Mouse (Mus musculus): Measurements from ENCODE around the gene Myo15b. TPM values are rescaled to one million over a fixed set of nuclear protein-coding genes. Genes with fewer than 3 reads are reported as not detected.
"Not testable (repeated sequence)": the region's sequence is repeated elsewhere in the genome, so short reads cannot be mapped to it uniquely, and the experiment has no call there.

The Myo15b gene
- total and polyA plus RNA-seq, 3 experiments = 0.05 to 0.29 TPM; not detected in 1

DNA sequence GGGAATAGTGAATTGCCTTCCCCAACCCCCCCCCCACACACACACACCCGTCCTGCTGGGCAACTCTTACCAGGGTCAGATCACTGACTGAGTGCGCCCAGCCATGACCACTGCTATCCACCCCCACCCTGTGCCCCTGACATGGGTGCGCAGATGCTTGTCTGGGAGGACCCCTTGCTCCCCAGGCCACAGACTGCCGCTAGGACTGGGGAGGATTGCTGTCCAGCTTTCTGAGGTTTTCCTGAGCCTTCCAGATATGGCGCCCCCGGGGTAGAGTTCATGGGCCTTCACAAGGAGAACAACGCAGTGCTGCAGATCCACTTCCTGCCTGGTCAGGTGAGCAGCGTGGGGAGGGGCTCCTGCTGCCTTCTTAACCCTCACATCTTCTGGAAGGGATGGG is 14.0 kb upstream of the Myo15b start:
- TF ChIP-seq CTCF (IDR thresholded peaks at IDR 0.05) (no peak), POLR2A (IDR thresholded peaks at IDR 0.05; ENCODE audit: insufficient read depth, low read depth, low read length) (no peak), EP300 (IDR thresholded peaks at IDR 0.05; ENCODE audit: insufficient read depth, low read depth, low read length) (no peak)
- DNase-seq = no peak
- peaks cover 10% of the 10 kb centered on the region for H3K4me1 ChIP-seq (ENCODE audit: control insufficient read depth, insufficient read depth, low read length)
- intact Hi-C loops (cut with DNase I) = no loop called here
- no peaks in the 10 kb centered on the region for H3K79me2 ChIP-seq (replicated peaks; ENCODE audit: control insufficient read depth, insufficient read depth, low read length)
- H3K27me3 ChIP-seq (ENCODE audit: control insufficient read depth, insufficient read depth, low read length) = no peaks in the 10 kb centered on the region
- no peak overlapping the region for H3K9ac ChIP-seq (ENCODE audit: low read depth, low read length)
- no peak overlapping the region for H3K27ac ChIP-seq
- no peak overlapping the region for H3K4me3 ChIP-seq
- H3K36me3 ChIP-seq (ENCODE audit: control insufficient read depth, insufficient read depth, low read length) = no peaks in the 10 kb centered on the region
- 81% methylated on average over 8 of the region's 8 CpGs for whole genome bisulfite sequencing

DNA sequence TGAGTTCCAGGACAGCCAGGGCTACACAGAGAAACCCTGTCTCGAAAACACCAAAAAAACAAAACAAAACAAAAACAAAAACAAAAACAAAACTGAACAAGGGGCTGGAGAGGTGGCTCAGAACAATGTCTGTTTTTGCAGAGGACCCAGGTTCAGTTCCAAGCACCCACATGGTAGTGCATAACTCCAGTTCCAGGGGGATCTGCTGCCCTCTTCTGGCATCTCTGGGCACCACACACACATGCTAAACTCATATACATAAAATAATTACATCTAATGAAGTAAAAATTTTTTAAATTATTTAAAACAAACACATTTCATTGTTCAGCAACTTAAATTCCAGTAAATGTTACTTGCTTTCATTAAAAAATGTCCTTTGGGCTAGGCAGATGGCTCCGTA is 12.4 kb upstream of the Myo15b start:
- Histone ChIP-seq H3K4me3 (no peak overlapping the region), H3K27me3 (ENCODE audit: control insufficient read depth, insufficient read depth, low read length) (no peaks in the 10 kb centered on the region), H3K9ac (ENCODE audit: low read depth, low read length) (no peak overlapping the region), H3K36me3 (ENCODE audit: control insufficient read depth, insufficient read depth, low read length) (no peaks in the 10 kb centered on the region), H3K27ac (no peak overlapping the region), H3K79me2 (replicated peaks; ENCODE audit: control insufficient read depth, insufficient read depth, low read length) (no peaks in the 10 kb centered on the region), H3K4me1 (ENCODE audit: control insufficient read depth, insufficient read depth, low read length) (peaks cover 7% of the 10 kb centered on the region)
- intact Hi-C loops (cut with DNase I) = no loop called here
- WGBS = 96% methylated on average over 2 of the region's 2 CpGs
- peak; percentile 31 for TF ChIP-seq CTCF (IDR thresholded peaks at IDR 0.05)
- no peak for TF ChIP-seq POLR2A (IDR thresholded peaks at IDR 0.05; ENCODE audit: insufficient read depth, low read depth, low read length)
- DNase-seq = no peak

DNA sequence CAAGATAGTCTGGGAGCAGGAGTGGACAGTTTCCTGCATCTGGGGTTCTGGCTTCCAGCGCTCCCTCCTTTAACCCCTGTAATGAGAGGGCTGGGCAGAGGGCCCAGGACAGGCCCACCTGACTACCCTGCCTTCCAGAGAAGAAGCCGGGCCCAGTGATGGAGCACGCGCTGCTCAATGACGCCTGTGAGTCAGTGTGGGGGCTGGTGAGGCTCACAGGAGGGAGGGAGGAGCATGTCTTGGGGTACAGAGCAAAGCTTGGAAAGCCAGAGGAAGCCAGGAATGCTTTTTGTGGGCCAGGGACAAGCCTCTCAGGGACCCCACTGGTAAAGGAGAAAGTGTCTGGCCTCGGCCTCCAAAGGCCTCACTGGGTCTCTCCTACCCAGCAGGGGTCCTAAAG is 3.5 kb upstream of the Myo15b start:
- no peak overlapping the region for H3K27ac ChIP-seq
- no peaks in the 10 kb centered on the region for H3K79me2 ChIP-seq (replicated peaks; ENCODE audit: control insufficient read depth, insufficient read depth, low read length)
- no peak overlapping the region for H3K4me3 ChIP-seq
- H3K36me3 ChIP-seq (ENCODE audit: control insufficient read depth, insufficient read depth, low read length) = no peaks in the 10 kb centered on the region
- no peak for DNase-seq
- H3K4me1 ChIP-seq (ENCODE audit: control insufficient read depth, insufficient read depth, low read length) = no peaks in the 10 kb centered on the region
- 84% methylated on average over 6 of the region's 6 CpGs for WGBS
- TF ChIP-seq EP300 (IDR thresholded peaks at IDR 0.05; ENCODE audit: insufficient read depth, low read depth, low read length) = no peak
- TF ChIP-seq CTCF (IDR thresholded peaks at IDR 0.05) = no peak
- no peak for TF ChIP-seq POLR2A (IDR thresholded peaks at IDR 0.05; ENCODE audit: insufficient read depth, low read depth, low read length)
- peaks cover 11% of the 10 kb centered on the region for H3K27me3 ChIP-seq (ENCODE audit: control insufficient read depth, insufficient read depth, low read length)
- intact Hi-C loops (cut with DNase I) = no loop called here
- no peak overlapping the region for H3K9ac ChIP-seq (ENCODE audit: low read depth, low read length)

DNA sequence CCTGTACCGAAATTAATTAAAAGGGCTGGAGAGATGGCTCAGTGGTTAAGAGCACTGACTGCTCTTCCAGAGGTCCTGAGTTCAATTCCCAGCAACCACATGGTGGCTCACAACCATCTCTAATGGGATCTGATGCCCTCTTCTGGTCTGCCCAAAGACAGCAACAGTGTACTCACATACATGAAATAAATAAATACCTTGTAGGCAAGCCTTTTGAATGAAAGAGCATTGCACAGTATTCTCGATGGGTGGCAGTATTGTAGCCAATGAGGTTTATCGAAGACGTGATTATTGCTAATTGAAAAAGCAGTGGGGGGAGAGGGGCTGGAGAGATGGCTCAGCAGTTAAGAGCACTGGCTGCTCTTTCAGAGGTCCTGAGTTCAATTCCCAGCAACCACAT is 1.1 kb upstream of the Myo15b start:
- H3K36me3 ChIP-seq (ENCODE audit: control insufficient read depth, insufficient read depth, low read length); H3K27ac ChIP-seq; DNase-seq; H3K79me2 ChIP-seq (replicated peaks; ENCODE audit: control insufficient read depth, insufficient read depth, low read length); H3K9ac ChIP-seq (ENCODE audit: low read depth, low read length); H3K4me1 ChIP-seq (ENCODE audit: control insufficient read depth, insufficient read depth, low read length); intact Hi-C loops (cut with DNase I); H3K4me3 ChIP-seq: not testable (repeated sequence)
- H3K27me3 ChIP-seq (ENCODE audit: control insufficient read depth, insufficient read depth, low read length) = peaks cover 11% of the 10 kb centered on the region
- 96% methylated on average over 4 of the region's 4 CpGs for WGBS

DNA sequence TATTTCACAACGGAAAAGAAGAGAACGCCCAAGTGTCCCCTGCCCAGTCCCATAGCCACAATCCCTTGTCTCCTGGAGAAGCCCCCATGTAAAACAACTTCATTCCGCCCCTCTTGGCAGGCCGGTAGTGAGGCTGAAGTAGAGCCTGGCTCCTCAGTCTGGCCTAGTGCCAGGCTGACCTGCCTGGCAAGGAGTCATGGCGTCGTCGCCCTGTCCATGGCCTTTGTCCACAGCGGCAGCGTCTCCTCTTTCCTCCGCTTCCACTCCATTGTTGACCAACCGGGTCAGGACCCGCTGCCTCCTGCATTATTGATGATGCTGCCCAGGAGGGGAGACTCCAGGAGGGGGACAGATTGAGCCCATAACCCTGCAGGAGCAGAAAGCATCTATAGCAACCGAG is 270 bp upstream of the Myo15b start:
- Histone ChIP-seq H3K79me2 (replicated peaks; ENCODE audit: control insufficient read depth, insufficient read depth, low read length) (no peaks in the 10 kb centered on the region), H3K9ac (ENCODE audit: low read depth, low read length) (no peak overlapping the region), H3K27ac (no peak overlapping the region), H3K27me3 (ENCODE audit: control insufficient read depth, insufficient read depth, low read length) (peaks cover 11% of the 10 kb centered on the region), H3K36me3 (ENCODE audit: control insufficient read depth, insufficient read depth, low read length) (no peaks in the 10 kb centered on the region), H3K4me1 (ENCODE audit: control insufficient read depth, insufficient read depth, low read length) (no peaks in the 10 kb centered on the region), H3K4me3 (no peak overlapping the region)
- DNase-seq = no peak
- TF ChIP-seq POLR2A (IDR thresholded peaks at IDR 0.05; ENCODE audit: insufficient read depth, low read depth, low read length) (no peak), CTCF (IDR thresholded peaks at IDR 0.05) (no peak), EP300 (IDR thresholded peaks at IDR 0.05; ENCODE audit: insufficient read depth, low read depth, low read length) (no peak)
- intact Hi-C loops (cut with DNase I) = loop anchor here (2.0 kb wide), 1 partner anchor 33 kb away; the partner anchor contains the start of gene Llgl2
- 58% methylated on average over 13 of the region's 13 CpGs for WGBS

DNA sequence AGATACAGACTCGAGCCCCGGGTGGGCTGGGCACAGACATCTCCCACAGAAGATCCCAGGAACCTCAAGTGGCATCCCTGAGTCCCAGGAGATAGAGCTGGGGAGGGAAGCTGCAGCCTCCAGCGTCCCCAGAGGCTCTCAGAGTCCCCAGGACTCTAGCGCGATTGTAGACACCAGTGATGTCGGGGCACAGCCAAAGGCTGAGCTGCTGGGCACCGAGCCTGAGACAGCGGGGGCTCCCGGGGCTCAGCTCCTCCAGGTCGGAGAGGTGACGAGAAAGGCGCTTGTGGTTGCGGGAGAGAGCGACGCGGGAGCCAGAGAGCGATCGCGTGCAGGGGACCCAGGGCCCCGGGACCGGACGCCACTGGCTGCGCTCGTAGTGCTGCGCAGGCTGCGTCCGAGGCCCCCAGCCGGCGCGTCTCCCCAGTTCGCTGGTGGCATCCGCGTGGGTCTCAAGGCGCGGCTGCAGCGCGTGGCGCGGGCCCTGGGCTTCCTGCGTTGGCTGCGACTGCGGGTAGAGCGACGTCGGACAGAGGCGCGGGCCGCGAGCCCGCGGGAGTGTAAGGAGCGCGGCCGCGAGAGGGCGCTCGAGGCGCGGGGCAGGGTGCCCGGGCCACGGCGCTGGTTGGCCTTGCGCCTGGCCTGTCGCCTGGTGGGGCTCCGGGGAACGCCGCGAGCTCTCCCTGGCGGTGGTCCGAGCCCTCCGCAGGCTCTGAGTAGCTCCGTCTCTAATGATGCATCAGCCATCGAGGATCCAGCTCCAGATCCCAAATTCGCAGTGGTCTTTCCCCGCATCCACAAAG is 1.1 kb downstream of the Myo15b start:
- no peaks in the 10 kb centered on the region for H3K79me2 ChIP-seq (replicated peaks; ENCODE audit: control insufficient read depth, insufficient read depth, low read length)
- peak overlapping the region; percentile 77 for H3K9ac ChIP-seq (ENCODE audit: low read depth, low read length)
- peak overlapping the region; percentile 46 for H3K4me3 ChIP-seq
- DNase-seq = peak; percentile 90 to 95
- 1% methylated on average over 75 of the region's 75 CpGs for WGBS
- intact Hi-C loops (cut with DNase I) = loop anchor here (1.0 to 2.0 kb wide), 2 partner anchors 35 to 137 kb away; partner anchors contain the start of gene Llgl2
- H3K36me3 ChIP-seq (ENCODE audit: control insufficient read depth, insufficient read depth, low read length) = no peaks in the 10 kb centered on the region
- peaks cover 11% of the 10 kb centered on the region for H3K27me3 ChIP-seq (ENCODE audit: control insufficient read depth, insufficient read depth, low read length)
- H3K27ac ChIP-seq = no peak overlapping the region
- TF ChIP-seq EP300 (IDR thresholded peaks at IDR 0.05; ENCODE audit: insufficient read depth, low read depth, low read length) (no peak), CTCF (IDR thresholded peaks at IDR 0.05) (peak; percentile 96)
- H3K4me1 ChIP-seq (ENCODE audit: control insufficient read depth, insufficient read depth, low read length) = no peaks in the 10 kb centered on the region
